Mouse (Mus musculus) kidney, embryonic 14.5 days (tissue): ENCODE results near the gene Mettl1. TPM values are rescaled to one million over a fixed set of nuclear protein-coding genes. Genes with fewer than 3 reads are reported as not detected.
A peak's percentile ranks its signal among the peaks of the same experiment; 100 is the strongest.

Experiments used
- ATAC-seq: fragments of 200-750 bp; cut with Nextera tagmentation; 2 replicates; pipeline ENCODE4 v1.8.0; 2017; ENCODE audit warnings: moderate number of reproducible peaks, mild to moderate bottlenecking, moderate TSS enrichment, moderate library complexity; ENCODE audit not compliant: low FRiP score, low TSS enrichment
- H3K27ac ChIP-seq: fragments of 300-500 bp; sonication (generic); 2 replicates; pipeline ENCODE4 v1.5.1; 2014; ENCODE audit warnings: low read depth, mild to moderate bottlenecking, low read length, moderate library complexity, mixed read lengths
- H3K27me3 ChIP-seq: fragments of 300-500 bp; sonication (generic); 2 replicates; pipeline ENCODE4 v1.6.1; 2014; ENCODE audit warnings: mild to moderate bottlenecking, low read length; ENCODE audit not compliant: control insufficient read depth, insufficient read depth
- H3K36me3 ChIP-seq: fragments of 300-500 bp; sonication (generic); 2 replicates; pipeline ENCODE4 v1.6.1; 2014; ENCODE audit warnings: low read length, mixed read lengths; ENCODE audit not compliant: control insufficient read depth, insufficient read depth
- H3K4me1 ChIP-seq: fragments of 300-500 bp; sonication (generic); 2 replicates; pipeline ENCODE4 v1.6.1; 2014; ENCODE audit warnings: low read length, mixed read lengths; ENCODE audit not compliant: control insufficient read depth, insufficient read depth
- H3K4me2 ChIP-seq: fragments of 300-500 bp; sonication (generic); replicated peaks from 2 replicates; pipeline ENCODE4 v1.6.1; 2014; ENCODE audit warnings: low read depth, mild to moderate bottlenecking, low read length
- H3K4me3 ChIP-seq: fragments of 300-500 bp; sonication (generic); 2 replicates; pipeline ENCODE4 v1.5.1; 2014; ENCODE audit warnings: mild to moderate bottlenecking, low read length
- H3K9ac ChIP-seq: fragments of 300-500 bp; sonication (generic); 2 replicates; pipeline ENCODE4 v1.6.1; 2014; ENCODE audit warnings: low read depth, mild to moderate bottlenecking, low read length, moderate library complexity
- H3K9me3 ChIP-seq: fragments of 300-500 bp; sonication (generic); 2 replicates; pipeline ENCODE4 v1.6.1; 2016; ENCODE audit warnings: low read length; ENCODE audit not compliant: control insufficient read depth
- WGBS: fragments of 180-500 bp; shearing (Covaris S2); extraction: QIAGEN DNeasy Blood & Tissue Kit; methylation state at CpG from one replicate; pipeline ENCODE4 v1.1.7; 2014; 5-methylcytosine and 5-hydroxymethylcytosine counted together
- polyA plus RNA-seq: library from polyadenylated mRNA; unstranded; fragments of >200 nt; fragmentation: Nextera tagmentation; extraction: Ambion mirVana; gene quantifications from 2 replicates; pipeline ENCODE4 v1.2.1, GENCODE M21; 2014

Mettl1 gene
- polyA plus RNA-seq, 1 experiment from 2014 or later = 69.5 TPM

- no peaks in the 10 kb centered on the region for H3K27me3 ChIP-seq
- 83% methylated on average over 7 of the region's 7 CpGs for WGBS
- H3K4me2 ChIP-seq = no peak overlapping the region
- no peaks in the 10 kb centered on the region for H3K9me3 ChIP-seq
- no peak overlapping the region for H3K9ac ChIP-seq
- H3K27ac ChIP-seq = no peak overlapping the region
- ATAC-seq = no peak
- H3K4me1 ChIP-seq = no peaks in the 10 kb centered on the region
- H3K36me3 ChIP-seq = peaks cover 9% of the 10 kb centered on the region
- H3K4me3 ChIP-seq = no peak overlapping the region
Observed at GRCm38 (mm10) chr10:127003806-127004205, 37.4 kb upstream of the Mettl1 start.

GRCm38 (mm10) chr10:127016488-127016887 is 24.7 kb upstream of the Mettl1 start:
- no peaks in the 10 kb centered on the region for H3K27me3 ChIP-seq
- 59% methylated on average over 5 of the region's 5 CpGs for WGBS
- no peak overlapping the region for H3K4me2 ChIP-seq

GRCm38 (mm10) chr10:127017071-127017470 is 24.1 kb upstream of the Mettl1 start:
- Histone ChIP-seq H3K9ac (no peak overlapping the region), H3K27ac (no peak overlapping the region), H3K36me3 (no peaks in the 10 kb centered on the region; the same call in 1 of the 2 replicates), H3K9me3 (no peaks in the 10 kb centered on the region), H3K4me1 (no peaks in the 10 kb centered on the region), H3K4me3 (no peak overlapping the region), H3K4me2 (no peak overlapping the region), H3K27me3 (no peaks in the 10 kb centered on the region)
- WGBS = 13% methylated on average over 2 of the region's 2 CpGs
- ATAC-seq = no peak

More at GRCm38 (mm10) chr10:127016488-127016887, 24.7 kb upstream of the Mettl1 start:
- no peaks in the 10 kb centered on the region for H3K36me3 ChIP-seq
- no peak overlapping the region for H3K4me3 ChIP-seq
- no peak overlapping the region for H3K27ac ChIP-seq
- no peaks in the 10 kb centered on the region for H3K9me3 ChIP-seq
- H3K4me1 ChIP-seq = no peaks in the 10 kb centered on the region
- H3K9ac ChIP-seq = no peak overlapping the region
- ATAC-seq = peak; percentile 47; the same call in 1 of the 2 replicates

- no peaks in the 10 kb centered on the region for H3K4me1 ChIP-seq
- H3K4me2 ChIP-seq = no peak overlapping the region
- no peak overlapping the region for H3K4me3 ChIP-seq
- peaks cover 11% of the 10 kb centered on the region for H3K36me3 ChIP-seq
- no peaks in the 10 kb centered on the region for H3K27me3 ChIP-seq
- 69% methylated on average over 16 of the region's 16 CpGs for WGBS
- no peak overlapping the region for H3K9ac ChIP-seq
- no peak for ATAC-seq
- H3K27ac ChIP-seq = no peak overlapping the region
- H3K9me3 ChIP-seq = no peaks in the 10 kb centered on the region
Observed at GRCm38 (mm10) chr10:127018422-127018821, 22.8 kb upstream of the Mettl1 start.

- Histone ChIP-seq H3K9ac (peak within 1 kb of the TSS; percentile 82), H3K27ac (peak within 1 kb of the TSS; percentile 72), H3K36me3 (peaks cover 36% of the 10 kb centered on the region), H3K4me3 (peak within 1 kb of the TSS; percentile 59), H3K9me3 (no peaks in the 10 kb centered on the region), H3K4me1 (peaks cover 7% of the 10 kb centered on the region; the same call in 1 of the 2 replicates), H3K27me3 (no peaks in the 10 kb centered on the region), H3K4me2 (peak within 1 kb of the TSS; percentile 60)
- WGBS = 6% methylated on average over 47 of the region's 56 CpGs
- ATAC-seq = peak; percentile 91
Observed at GRCm38 (mm10) chr10:127030336-127031296, 10.6 kb upstream of the Mettl1 start, which contains the start of gene Tsfm. Gene Tsfm, minus strand, starts transcription at chr10:127030840.

GRCm38 (mm10) chr10:127033301-127033741 is 7.9 kb upstream of the Mettl1 start:
- WGBS = 88% methylated on average over 8 of the region's 8 CpGs
- Histone ChIP-seq H3K27ac (no peak overlapping the region), H3K27me3 (no peaks in the 10 kb centered on the region), H3K9ac (no peak overlapping the region), H3K4me2 (no peak overlapping the region), H3K9me3 (no peaks in the 10 kb centered on the region), H3K4me1 (peaks cover 7% of the 10 kb centered on the region; the same call in 1 of the 2 replicates), H3K36me3 (peaks cover 12% of the 10 kb centered on the region; the same call in 1 of the 2 replicates), H3K4me3 (no peak overlapping the region)
- no peak for ATAC-seq

GRCm38 (mm10) chr10:127036273-127036672 is 4.9 kb upstream of the Mettl1 start:
- Histone ChIP-seq H3K27me3 (peaks cover 3% of the 10 kb centered on the region; the same call in 1 of the 2 replicates), H3K4me3 (no peak overlapping the region), H3K36me3 (no peaks in the 10 kb centered on the region), H3K9me3 (no peaks in the 10 kb centered on the region), H3K9ac (no peak overlapping the region), H3K4me1 (no peaks in the 10 kb centered on the region), H3K4me2 (no peak overlapping the region), H3K27ac (no peak overlapping the region)
- ATAC-seq = no peak
- 77% methylated on average over 12 of the region's 12 CpGs for whole genome bisulfite sequencing

GRCm38 (mm10) chr10:127037641-127038040 is 3.6 kb upstream of the Mettl1 start:
- WGBS = 80% methylated on average over 12 of the region's 12 CpGs
- no peaks in the 10 kb centered on the region for H3K36me3 ChIP-seq
- H3K27me3 ChIP-seq = peaks cover 3% of the 10 kb centered on the region; the same call in 1 of the 2 replicates
- H3K9ac ChIP-seq = no peak overlapping the region
- H3K9me3 ChIP-seq = no peaks in the 10 kb centered on the region
- ATAC-seq = no peak
- no peak overlapping the region for H3K27ac ChIP-seq
- H3K4me2 ChIP-seq = no peak overlapping the region
- H3K4me1 ChIP-seq = peaks cover 4% of the 10 kb centered on the region
- H3K4me3 ChIP-seq = no peak overlapping the region
